Mouse (Mus musculus) cerebellum, adult 2 months (tissue): Measurements from ENCODE around the gene Meis3.
A peak's percentile ranks its signal among the peaks of the same experiment; 100 is the strongest.

ENCODE experiments used
- CTCF ChIP-seq: fragments of 200-500 bp; IDR thresholded peaks from 2 replicates; pipeline ENCODE4 v1.5.1; 2011; ENCODE audit warnings: low read depth, mild to moderate bottlenecking, control low read depth, low read length, moderate library complexity, borderline replicate concordance; ENCODE audit not compliant: insufficient read depth
- POLR2A ChIP-seq: fragments of 200-500 bp; IDR thresholded peaks from 2 replicates; pipeline ENCODE4 v1.6.1; 2011; ENCODE audit warnings: low read length, control low read depth, borderline replicate concordance; ENCODE audit not compliant: insufficient read depth

- peak; percentile 88 for TF ChIP-seq CTCF
- no peak for TF ChIP-seq POLR2A
Observed at GRCm38 (mm10) chr7:16153522-16153921, 21.4 kb upstream of the Meis3 start.
